Mouse (Mus musculus) thymus, postnatal 25 days (tissue): ENCODE results near the gene Lifr.

Source experiments
- DNase-seq: peaks from one replicate; pipeline ENCODE4 v3.0.0; 2022

The Lifr gene

GRCm38 (mm10) chr15:7090211-7090765 is at the start of gene Lifr:
Gene Lifr, plus strand, starts transcription at chr15:7090614.
- DNase-seq: no peak

- no peak for DNase-seq
These were observed 46.2 kb upstream of the Lifr start for GRCm38 (mm10) chr15:7044081-7044749.

GRCm38 (mm10) chr15:7045056-7045455 is 45.4 kb upstream of the Lifr start:
- DNase-seq: no peak

GRCm38 (mm10) chr15:7047931-7048330 is 42.5 kb upstream of the Lifr start:
- no peak for DNase-seq

- no peak for DNase-seq
These were observed 41.5 kb upstream of the Lifr start for GRCm38 (mm10) chr15:7048916-7049315.

- DNase-seq: no peak
These were observed 38.7 kb upstream of the Lifr start for GRCm38 (mm10) chr15:7051666-7052065.

GRCm38 (mm10) chr15:7052117-7052516 is 38.3 kb upstream of the Lifr start:
- DNase-seq: no peak

DNA sequence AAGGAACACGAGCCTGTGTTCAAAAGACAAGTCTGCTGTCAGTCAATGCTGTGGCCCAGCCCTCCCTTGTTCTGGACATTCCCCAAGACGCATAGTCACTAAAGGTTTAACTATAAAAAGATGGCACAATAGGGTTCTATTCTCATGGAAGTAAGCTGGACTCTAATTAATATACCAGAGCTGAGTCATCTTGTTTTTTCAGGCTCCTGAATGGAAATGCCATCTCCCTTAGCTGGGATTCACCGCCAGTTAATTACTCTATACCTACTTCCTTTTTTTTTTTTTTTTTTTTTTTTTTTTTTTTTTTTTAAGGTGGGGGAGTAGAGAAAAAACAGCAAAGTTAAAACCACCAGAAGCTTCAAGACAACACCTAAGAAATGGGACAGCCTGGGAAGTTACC is 33.6 kb upstream of the Lifr start:
- no peak for DNase-seq

GRCm38 (mm10) chr15:7060522-7060921 is 29.9 kb upstream of the Lifr start:
- no peak for DNase-seq

- no peak for DNase-seq
These were observed 28.3 kb upstream of the Lifr start for GRCm38 (mm10) chr15:7061995-7062697.

- no peak for DNase-seq
These were observed 27.8 kb upstream of the Lifr start for GRCm38 (mm10) chr15:7062698-7063009.

GRCm38 (mm10) chr15:7063521-7064240 is 26.7 kb upstream of the Lifr start:
- DNase-seq: no peak

GRCm38 (mm10) chr15:7064992-7065523 is 25.4 kb upstream of the Lifr start:
- DNase-seq: no peak

GRCm38 (mm10) chr15:7065624-7066023 is 24.8 kb upstream of the Lifr start:
- no peak for DNase-seq

DNA sequence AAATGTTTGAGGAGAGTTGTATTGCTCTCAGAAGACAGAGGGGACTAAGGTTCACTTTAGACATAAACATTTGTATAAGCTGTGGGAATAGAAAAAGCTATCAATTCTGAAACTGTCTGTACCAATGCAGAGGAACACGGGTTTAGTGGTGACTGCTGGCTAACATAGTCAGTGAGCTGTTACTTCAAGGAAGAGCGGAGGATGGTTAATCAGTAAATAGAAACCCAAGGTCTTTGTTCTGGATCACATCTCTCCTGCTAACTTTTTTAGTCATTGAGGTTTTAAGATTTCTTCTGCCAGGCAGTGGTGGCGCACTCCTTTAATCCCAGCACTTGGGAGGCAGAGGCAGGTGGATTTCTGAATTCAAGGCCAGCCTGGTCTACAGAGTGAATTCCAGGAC is 23.7 kb upstream of the Lifr start:
- DNase-seq: no peak

DNA sequence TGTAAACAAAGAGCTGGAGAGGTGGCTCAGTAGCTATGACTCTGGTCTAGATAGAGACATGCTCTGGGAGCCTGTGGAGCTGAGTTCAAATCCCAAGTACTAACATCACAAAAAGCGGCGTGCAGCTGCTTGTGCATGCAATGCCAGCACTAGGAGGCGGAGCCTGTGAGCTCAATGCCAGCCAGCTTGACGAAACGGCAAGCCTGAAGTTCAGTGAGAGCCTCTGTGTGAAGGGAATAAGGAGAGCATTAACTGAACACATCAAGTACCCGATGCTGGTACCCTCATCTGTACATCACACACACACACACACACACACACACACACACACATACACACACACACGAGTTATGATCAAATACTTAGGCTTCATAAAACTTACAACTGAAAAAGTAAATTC is 21.0 kb upstream of the Lifr start:
- no peak for DNase-seq

GRCm38 (mm10) chr15:7070199-7070794 is 20.1 kb upstream of the Lifr start:
- DNase-seq: no peak

DNA sequence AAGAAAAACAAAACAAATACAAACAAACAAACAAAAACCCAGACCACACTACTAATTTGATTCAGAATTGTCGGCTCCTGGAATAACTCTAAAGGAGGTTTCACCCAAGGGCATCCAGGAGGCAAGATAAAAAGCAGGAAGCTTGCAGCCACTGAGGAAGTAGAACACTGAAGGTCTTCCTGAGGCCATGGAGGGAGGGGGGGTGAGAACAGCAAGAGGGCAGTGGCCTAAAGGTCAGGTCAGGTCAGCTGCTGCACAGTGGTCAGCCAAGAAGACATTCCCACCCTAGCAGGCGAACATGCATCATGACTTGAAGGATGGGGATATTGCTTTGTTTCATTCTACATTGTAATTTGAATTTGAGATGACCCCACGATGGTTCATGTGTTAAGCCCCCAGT is 17.1 kb upstream of the Lifr start:
- no peak for DNase-seq

GRCm38 (mm10) chr15:7075185-7075584 is 15.2 kb upstream of the Lifr start:
- DNase-seq: no peak

- no peak for DNase-seq
These were observed 12.1 kb upstream of the Lifr start for GRCm38 (mm10) chr15:7078356-7078755.

- DNase-seq: no peak
These were observed 10.6 kb upstream of the Lifr start for GRCm38 (mm10) chr15:7079631-7080337.

- DNase-seq: no peak
These were observed 9.3 kb upstream of the Lifr start for GRCm38 (mm10) chr15:7080916-7081626.
